ENCODE assay signal across 7 mouse cellular contexts in genomic region chr9:110879998-110880561, GRCm38 (mm10). TPM values are rescaled to one million over a fixed set of nuclear protein-coding genes. Genes with fewer than 3 reads are reported as not detected.
A peak's percentile ranks its signal among the peaks of the same experiment; 100 is the strongest.
DNase-seq lines count a peak whose midpoint lies in the region; ATAC-seq and TF ChIP-seq lines count a peak whose summit lies in the region.

Gene Tmie (minus strand): TSS chr9:110880113.

- CTCF ChIA-PET in Patski (lab: Charles Lee): interaction anchor here (0.8 to 1.5 kb wide), 4 partner anchors 9 to 164 kb away, joined by 3 to 4 read pairs (median 4); no protein-coding TSS in a partner anchor

- peak within 1 kb of the TSS; percentile 55 for H3K4me3 ChIP-seq in intestine, embryonic 14.5 days (ENCODE audit: low read depth, low read length)
- peak within 1 kb of the TSS; percentile 52 for H3K4me3 ChIP-seq in limb, embryonic 15.5 days
- H3K4me3 ChIP-seq in midbrain, embryonic 14.5 days (replicated peaks; ENCODE audit: low read depth, low read length): peak within 1 kb of the TSS; percentile 44
- H3K4me3 ChIP-seq in stomach, embryonic 14.5 days (ENCODE audit: low read depth, low read length): peak within 1 kb of the TSS; percentile 57

- peak within 1 kb of the TSS; percentile 52 for H3K9ac ChIP-seq in intestine, embryonic 14.5 days (ENCODE audit: low read length)
- H3K9ac ChIP-seq in limb, embryonic 15.5 days: peak within 1 kb of the TSS; percentile 26
- peak within 1 kb of the TSS; percentile 36 for H3K9ac ChIP-seq in midbrain, embryonic 14.5 days (replicated peaks; ENCODE audit: low read length)
- H3K9ac ChIP-seq in stomach, embryonic 14.5 days (replicated peaks; ENCODE audit: low read depth, low read length): peak within 1 kb of the TSS; percentile 45; the same call in 1 of the 2 replicates

- 1% methylated on average over 45 of the region's 57 CpGs for WGBS in intestine, embryonic 14.5 days
- under 1% methylated on average over 53 of the region's 57 CpGs for WGBS in limb, embryonic 15.5 days
- WGBS in midbrain, embryonic 14.5 days: under 1% methylated on average over 57 of the region's 57 CpGs
- 0% methylated on average over 48 of the region's 57 CpGs for WGBS in stomach, embryonic 14.5 days

- no peaks in the 10 kb centered on the region for H3K9me3 ChIP-seq in intestine, embryonic 14.5 days (ENCODE audit: control insufficient read depth, low read length)
- no peaks in the 10 kb centered on the region for H3K9me3 ChIP-seq in limb, embryonic 15.5 days
- no peaks in the 10 kb centered on the region for H3K9me3 ChIP-seq in midbrain, embryonic 14.5 days (ENCODE audit: control insufficient read depth, low read length)
- H3K9me3 ChIP-seq in stomach, embryonic 14.5 days (ENCODE audit: control insufficient read depth, low read depth, low read length): no peaks in the 10 kb centered on the region

- no peak for DNase-seq in Patski (ENCODE audit: low read depth, low spot score)
- DNase-seq in brain, adult 2 months (ENCODE audit: low read depth, low spot score): peak; percentile 27
- peak; percentile 76 for DNase-seq in intestine, embryonic 14.5 days (ENCODE audit: low spot score)
- DNase-seq in midbrain, embryonic 14.5 days: peak; percentile 47

- peaks cover under 1% of the 10 kb centered on the region; the same call in 1 of the 2 replicates for H3K4me1 ChIP-seq in intestine, embryonic 14.5 days (replicated peaks; ENCODE audit: control insufficient read depth, insufficient read depth, low read length)
- H3K4me1 ChIP-seq in limb, embryonic 15.5 days: peaks cover 25% of the 10 kb centered on the region
- peaks cover 4% of the 10 kb centered on the region for H3K4me1 ChIP-seq in midbrain, embryonic 14.5 days (ENCODE audit: control insufficient read depth, insufficient read depth, low read length)
- no peaks in the 10 kb centered on the region for H3K4me1 ChIP-seq in stomach, embryonic 14.5 days (ENCODE audit: control insufficient read depth, insufficient read depth, low read length)

- H3K36me3 ChIP-seq in intestine, embryonic 14.5 days (ENCODE audit: control insufficient read depth, insufficient read depth, low read length): no peaks in the 10 kb centered on the region
- no peaks in the 10 kb centered on the region for H3K36me3 ChIP-seq in limb, embryonic 15.5 days
- H3K36me3 ChIP-seq in midbrain, embryonic 14.5 days (ENCODE audit: control insufficient read depth, insufficient read depth, low read length): no peaks in the 10 kb centered on the region
- H3K36me3 ChIP-seq in stomach, embryonic 14.5 days (ENCODE audit: control insufficient read depth, insufficient read depth, low read length): no peaks in the 10 kb centered on the region

- in situ Hi-C loops in Patski (cut with MboI; ENCODE audit: low pct_unique_long_range_greater_than_20kb): loop anchor here (10.0 kb wide), 2 partner anchors 235 to 455 kb away; no protein-coding TSS in a partner anchor

- TF ChIP-seq CTCF in Patski (IDR thresholded peaks at IDR 0.05): no peak

- peak; percentile 63 for ATAC-seq in Patski
- ATAC-seq in granulocyte monocyte progenitor cell, adult 5-6 weeks (replicated peaks; ENCODE audit: poor library complexity, severe bottlenecking): peak; percentile 56
- peak; percentile 68 for ATAC-seq in intestine, embryonic 14.5 days (replicated peaks; ENCODE audit: low FRiP score, low TSS enrichment, low read depth)
- ATAC-seq in limb, embryonic 15.5 days (ENCODE audit: insufficient number of reproducible peaks, low FRiP score, low TSS enrichment, low read depth): peak; percentile 54
- no peak for ATAC-seq in midbrain, embryonic 14.5 days (ENCODE audit: low FRiP score, low TSS enrichment)
- peak; percentile 71 for ATAC-seq in stomach, embryonic 14.5 days (ENCODE audit: insufficient number of reproducible peaks, insufficient read depth, low FRiP score, low read depth)

- POLR2A ChIA-PET in Patski (lab: Charles Lee): interaction anchor here (0.8 to 1.3 kb wide), 6 partner anchors 11 to 155 kb away, joined by 3 to 6 read pairs (median 4); no protein-coding TSS in a partner anchor

- 0 out of 2 replicates have a peak within 1 kb of the TSS, but pooled peaks have one; percentile 16 for H3K27ac ChIP-seq in intestine, embryonic 14.5 days (ENCODE audit: low read depth)
- H3K27ac ChIP-seq in limb, embryonic 15.5 days: peak within 1 kb of the TSS; percentile 47
- H3K27ac ChIP-seq in midbrain, embryonic 14.5 days (replicated peaks; ENCODE audit: low read depth, low read length): no peak within 1 kb of the TSS
- peak within 1 kb of the TSS; percentile 48; the same call in 1 of the 2 replicates for H3K27ac ChIP-seq in stomach, embryonic 14.5 days (ENCODE audit: low read length)

- peak within 1 kb of the TSS; percentile 83 for H3K4me2 ChIP-seq in intestine, embryonic 14.5 days (ENCODE audit: low read length)
- peak within 1 kb of the TSS; percentile 86 for H3K4me2 ChIP-seq in limb, embryonic 15.5 days
- H3K4me2 ChIP-seq in midbrain, embryonic 14.5 days (ENCODE audit: low read length): peak within 1 kb of the TSS; percentile 65
- H3K4me2 ChIP-seq in stomach, embryonic 14.5 days (replicated peaks; ENCODE audit: low read depth, low read length): peak within 1 kb of the TSS; percentile 95

- H3K27me3 ChIP-seq in Patski: no peaks in the 10 kb centered on the region
- H3K27me3 ChIP-seq in intestine, embryonic 14.5 days (replicated peaks; ENCODE audit: control insufficient read depth, insufficient read depth, low read length): peaks cover 16% of the 10 kb centered on the region
- peaks cover 11% of the 10 kb centered on the region; the same call in 1 of the 2 replicates for H3K27me3 ChIP-seq in limb, embryonic 15.5 days
- peaks cover 28% of the 10 kb centered on the region for H3K27me3 ChIP-seq in midbrain, embryonic 14.5 days (ENCODE audit: control insufficient read depth, insufficient read depth, low read length)
- H3K27me3 ChIP-seq in stomach, embryonic 14.5 days (ENCODE audit: control insufficient read depth, insufficient read depth, low read length): peaks cover 5% of the 10 kb centered on the region; the same call in 1 of the 2 replicates

RNA-seq across cellular contexts. Expression of gene Tmie, which starts in this region (rescaled TPM):
- 5.1 TPM for polyA plus RNA-seq in Patski (2021)
- total RNA-seq in granulocyte monocyte progenitor cell, adult 5-6 weeks (2014; fragmentation: Nextera tagmentation): not detected in 2 replicates
- total RNA-seq in granulocyte monocyte progenitor cell, adult 5-6 weeks (2017): not detected in 2 replicates
- 0.40 and 0.54 TPM in 2 replicates for polyA plus RNA-seq in intestine, embryonic 14.5 days (2014; fragmentation: Nextera tagmentation; extraction: Ambion mirVana)
- 0.93 and 1.1 TPM in 2 replicates for polyA plus RNA-seq in limb, embryonic 15.5 days (2015; fragmentation: Nextera tagmentation; extraction: Ambion mirVana)
- 0.75 and 1.5 TPM in 2 replicates for polyA plus RNA-seq in midbrain, embryonic 14.5 days (2014; fragmentation: Nextera tagmentation; extraction: Ambion mirVana)
- 0.38 and 0.67 TPM in 2 replicates for polyA plus RNA-seq in stomach, embryonic 14.5 days (2014; fragmentation: Nextera tagmentation; extraction: Ambion mirVana)

Comparison
In these comparisons a context has a peak if more than half of its experiments do, and no peak if none do; other contexts are left out.
1. Peak in ATAC-seq in granulocyte monocyte progenitor cell, adult 5-6 weeks; RNA of the gene not detected or under 1 TPM.
2. Peak in DNase-seq, ATAC-seq, H3K4me3 ChIP-seq, H3K27ac ChIP-seq, H3K9ac ChIP-seq and H3K4me2 ChIP-seq in intestine, embryonic 14.5 days; RNA of the gene not detected or under 1 TPM.
3. Peak in ATAC-seq, H3K4me3 ChIP-seq, H3K27ac ChIP-seq, H3K9ac ChIP-seq and H3K4me2 ChIP-seq in stomach, embryonic 14.5 days; RNA of the gene not detected or under 1 TPM.